Mouse (Mus musculus): ENCODE data around the gene Elovl2. TPM values are rescaled to one million over a fixed set of nuclear protein-coding genes. Genes with fewer than 3 reads are reported as not detected.
"Not testable (repeated sequence)": the region's sequence is repeated elsewhere in the genome, so short reads cannot be mapped to it uniquely, and the experiment has no call there.

Elovl2 gene
- total and polyA plus RNA-seq, 2 experiments from 2014 or later, result 0.23 TPM; not detected in 1

DNA sequence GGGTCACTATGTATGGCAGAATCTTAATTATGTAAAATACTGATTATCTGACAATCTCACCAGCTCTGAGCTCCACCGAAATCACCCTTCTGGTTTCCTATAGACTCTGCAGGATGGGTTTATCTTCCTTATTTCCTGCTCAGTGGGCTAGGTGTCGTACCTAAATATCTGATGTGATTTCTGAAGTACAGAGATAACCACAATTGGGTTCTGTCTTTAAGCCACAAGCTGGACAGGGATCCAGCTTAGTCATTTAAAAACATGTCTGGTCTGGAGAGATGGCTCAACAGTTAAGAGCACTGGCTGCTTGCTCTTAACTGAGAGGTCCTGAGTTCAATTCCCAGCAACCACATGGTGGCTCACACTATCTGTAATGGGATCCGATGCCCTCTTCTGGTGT lies 36.8 kb upstream of the Elovl2 start:
- Histone ChIP-seq H3K27ac (ENCODE audit: low read depth) (no peak overlapping the region), H3K9me3 (replicated peaks; ENCODE audit: control insufficient read depth, low read length) (no peaks in the 10 kb centered on the region), H3K36me3 (replicated peaks; ENCODE audit: control insufficient read depth, insufficient read depth, low read length) (no peaks in the 10 kb centered on the region), H3K27me3 (ENCODE audit: control insufficient read depth, insufficient read depth, low read length) (no peaks in the 10 kb centered on the region), H3K9ac (replicated peaks; ENCODE audit: low read depth, low read length) (no peak overlapping the region), H3K4me3 (ENCODE audit: low read depth, low read length) (no peak overlapping the region), H3K4me1 (ENCODE audit: control insufficient read depth, insufficient read depth) (no peaks in the 10 kb centered on the region), H3K4me2 (ENCODE audit: low read depth, low read length) (no peak overlapping the region)
- TF ChIP-seq EP300 (IDR thresholded peaks at IDR 0.05; ENCODE audit: low read depth) (no peak), CTCF (IDR thresholded peaks at IDR 0.05; ENCODE audit: low read depth) (no peak)
- ATAC-seq (ENCODE audit: insufficient read depth, low read depth), result no peak
- no peak for DNase-seq (ENCODE audit: low spot score)
- WGBS, result 83% methylated on average over 3 of the region's 3 CpGs

- Histone ChIP-seq H3K4me3 (ENCODE audit: low read depth, low read length) (no peak overlapping the region), H3K4me2 (ENCODE audit: low read depth, low read length) (no peak overlapping the region), H3K9me3 (replicated peaks; ENCODE audit: control insufficient read depth, low read length) (no peaks in the 10 kb centered on the region), H3K4me1 (ENCODE audit: control insufficient read depth, insufficient read depth) (peaks cover under 1% of the 10 kb centered on the region; the same call in 1 of the 2 replicates), H3K27ac (ENCODE audit: low read depth) (no peak overlapping the region), H3K27me3 (ENCODE audit: control insufficient read depth, insufficient read depth, low read length) (no peaks in the 10 kb centered on the region), H3K36me3 (replicated peaks; ENCODE audit: control insufficient read depth, insufficient read depth, low read length) (no peaks in the 10 kb centered on the region), H3K9ac (replicated peaks; ENCODE audit: low read depth, low read length) (no peak overlapping the region)
- TF ChIP-seq EP300 (IDR thresholded peaks at IDR 0.05; ENCODE audit: low read depth) (no peak), CTCF (IDR thresholded peaks at IDR 0.05; ENCODE audit: low read depth) (no peak)
- DNase-seq (ENCODE audit: low spot score), result no peak
- ATAC-seq (ENCODE audit: insufficient read depth, low read depth), result no peak
- WGBS, result 91% methylated on average over 5 of the region's 5 CpGs
These were observed 35.9 kb upstream of the Elovl2 start for GRCm38 (mm10) chr13:41256126-41256525.

- Histone ChIP-seq H3K4me2 (ENCODE audit: low read depth, low read length) (no peak overlapping the region), H3K4me3 (ENCODE audit: low read depth, low read length) (no peak overlapping the region), H3K9me3 (replicated peaks; ENCODE audit: control insufficient read depth, low read length) (no peaks in the 10 kb centered on the region), H3K9ac (replicated peaks; ENCODE audit: low read depth, low read length) (no peak overlapping the region), H3K4me1 (ENCODE audit: control insufficient read depth, insufficient read depth) (peaks cover 6% of the 10 kb centered on the region; the same call in 1 of the 2 replicates), H3K27me3 (ENCODE audit: control insufficient read depth, insufficient read depth, low read length) (no peaks in the 10 kb centered on the region), H3K36me3 (replicated peaks; ENCODE audit: control insufficient read depth, insufficient read depth, low read length) (no peaks in the 10 kb centered on the region), H3K27ac (ENCODE audit: low read depth) (no peak overlapping the region)
- ATAC-seq (ENCODE audit: insufficient read depth, low read depth) (no peak), DNase-seq (ENCODE audit: low spot score) (no peak)
- 92% methylated on average over 7 of the region's 7 CpGs for WGBS
- TF ChIP-seq CTCF (IDR thresholded peaks at IDR 0.05; ENCODE audit: low read depth) (no peak), EP300 (IDR thresholded peaks at IDR 0.05; ENCODE audit: low read depth) (no peak)
These were observed 32.5 kb upstream of the Elovl2 start for GRCm38 (mm10) chr13:41252736-41253135.

GRCm38 (mm10) chr13:41252141-41252540 lies 31.9 kb upstream of the Elovl2 start:
- Histone ChIP-seq H3K4me2 (ENCODE audit: low read depth, low read length) (no peak overlapping the region), H3K4me3 (ENCODE audit: low read depth, low read length) (no peak overlapping the region), H3K9me3 (replicated peaks; ENCODE audit: control insufficient read depth, low read length) (no peaks in the 10 kb centered on the region), H3K36me3 (replicated peaks; ENCODE audit: control insufficient read depth, insufficient read depth, low read length) (no peaks in the 10 kb centered on the region), H3K4me1 (ENCODE audit: control insufficient read depth, insufficient read depth) (peaks cover 6% of the 10 kb centered on the region; the same call in 1 of the 2 replicates), H3K9ac (replicated peaks; ENCODE audit: low read depth, low read length) (no peak overlapping the region), H3K27ac (ENCODE audit: low read depth) (no peak overlapping the region), H3K27me3 (ENCODE audit: control insufficient read depth, insufficient read depth, low read length) (no peaks in the 10 kb centered on the region)
- WGBS, result 88% methylated on average over 6 of the region's 6 CpGs
- DNase-seq (ENCODE audit: low spot score) (no peak), ATAC-seq (ENCODE audit: insufficient read depth, low read depth) (no peak)
- TF ChIP-seq CTCF (IDR thresholded peaks at IDR 0.05; ENCODE audit: low read depth) (no peak), EP300 (IDR thresholded peaks at IDR 0.05; ENCODE audit: low read depth) (no peak)

GRCm38 (mm10) chr13:41251667-41252066 lies 31.5 kb upstream of the Elovl2 start:
- H3K36me3 ChIP-seq (replicated peaks; ENCODE audit: control insufficient read depth, insufficient read depth, low read length), result no peaks in the 10 kb centered on the region
- peaks cover 6% of the 10 kb centered on the region; the same call in 1 of the 2 replicates for H3K4me1 ChIP-seq (ENCODE audit: control insufficient read depth, insufficient read depth)
- H3K9ac ChIP-seq (replicated peaks; ENCODE audit: low read depth, low read length), result no peak overlapping the region
- no peaks in the 10 kb centered on the region for H3K27me3 ChIP-seq (ENCODE audit: control insufficient read depth, insufficient read depth, low read length)
- WGBS, result 73% methylated on average over 5 of the region's 5 CpGs
- DNase-seq (ENCODE audit: low spot score) (no peak), ATAC-seq (ENCODE audit: insufficient read depth, low read depth) (no peak)
- no peak overlapping the region for H3K4me3 ChIP-seq (ENCODE audit: low read depth, low read length)
- H3K27ac ChIP-seq (ENCODE audit: low read depth), result no peak overlapping the region
- no peaks in the 10 kb centered on the region for H3K9me3 ChIP-seq (replicated peaks; ENCODE audit: control insufficient read depth, low read length)
- no peak for TF ChIP-seq CTCF (IDR thresholded peaks at IDR 0.05; ENCODE audit: low read depth)
- no peak for TF ChIP-seq EP300 (IDR thresholded peaks at IDR 0.05; ENCODE audit: low read depth)
- H3K4me2 ChIP-seq (ENCODE audit: low read depth, low read length), result no peak overlapping the region

GRCm38 (mm10) chr13:41251232-41251631 lies 31.0 kb upstream of the Elovl2 start:
- not testable (repeated sequence) for H3K9ac ChIP-seq (replicated peaks; ENCODE audit: low read depth, low read length); DNase-seq (ENCODE audit: low spot score); H3K27ac ChIP-seq (ENCODE audit: low read depth); H3K9me3 ChIP-seq (replicated peaks; ENCODE audit: control insufficient read depth, low read length); H3K36me3 ChIP-seq (replicated peaks; ENCODE audit: control insufficient read depth, insufficient read depth, low read length); ATAC-seq (ENCODE audit: insufficient read depth, low read depth); H3K27me3 ChIP-seq (ENCODE audit: control insufficient read depth, insufficient read depth, low read length); H3K4me2 ChIP-seq (ENCODE audit: low read depth, low read length); H3K4me1 ChIP-seq (ENCODE audit: control insufficient read depth, insufficient read depth); H3K4me3 ChIP-seq (ENCODE audit: low read depth, low read length)
- 89% methylated on average over 5 of the region's 5 CpGs for WGBS
